9 mouse cellular contexts compared by ENCODE assay signal in genomic region chr11:67112019-67112850, GRCm38 (mm10). TPM values are rescaled to one million over a fixed set of nuclear protein-coding genes. Genes with fewer than 3 reads are reported as not detected.
DNase-seq lines count a peak whose midpoint lies in the region; ATAC-seq lines count a peak whose summit lies in the region.
"Had no signal": no experiment of that assay in that cellular context is flagged by ENCODE, and none has a peak within 500 bp of the region (broad histone marks: within the 10 kb centered on the region; RNA-seq: fewer than 3 reads in every experiment).

No protein-coding gene starts in this region.

- WGBS in hindbrain, embryonic 15.5 days = 26% methylated on average over 11 of the region's 11 CpGs
- WGBS in liver, embryonic 13.5 days (ENCODE audit: insufficient replicate concordance) = 20% methylated on average over 11 of the region's 11 CpGs

- DNase-seq in 3T3-L1 (ENCODE audit: low read depth, low spot score) = peak; percentile 89
- DNase-seq in CD4-positive helper T cell, adult 2 months (ENCODE audit: low read depth, low spot score) = peak; percentile 65
- DNase-seq in adrenal gland, postnatal 4 days (ENCODE audit: low spot score in 2 of 2) = peak; percentile 20 to 22
- DNase-seq in liver, embryonic 13.5 days = peak; percentile 26
- peak; percentile 30 for DNase-seq in retina, adult 2 months (ENCODE audit: low read depth, low spot score)
- peak; percentile 42 to 47 for DNase-seq in urinary bladder, postnatal 36 days (ENCODE audit: low spot score in 2 of 2)

- H3K4me3 ChIP-seq in hindbrain, embryonic 15.5 days = no peak overlapping the region
- H3K4me3 ChIP-seq in liver, embryonic 13.5 days (replicated peaks) = no peak overlapping the region

- no peak overlapping the region for H3K27ac ChIP-seq in hindbrain, embryonic 15.5 days (replicated peaks)
- H3K27ac ChIP-seq in liver, embryonic 13.5 days = no peak overlapping the region

- no peaks in the 10 kb centered on the region for H3K36me3 ChIP-seq in hindbrain, embryonic 15.5 days
- H3K36me3 ChIP-seq in liver, embryonic 13.5 days = no peaks in the 10 kb centered on the region

- no peak overlapping the region for H3K9ac ChIP-seq in hindbrain, embryonic 15.5 days
- H3K9ac ChIP-seq in liver, embryonic 13.5 days = no peak overlapping the region

- H3K4me2 ChIP-seq in hindbrain, embryonic 15.5 days = no peak overlapping the region
- no peak overlapping the region for H3K4me2 ChIP-seq in liver, embryonic 13.5 days

- 0 out of 2 replicates have a peak, but pooled peaks cover 3% of the 10 kb centered on the region for H3K4me1 ChIP-seq in hindbrain, embryonic 15.5 days (replicated peaks)
- no peaks in the 10 kb centered on the region for H3K4me1 ChIP-seq in liver, embryonic 13.5 days (replicated peaks)

- H3K9me3 ChIP-seq in hindbrain, embryonic 15.5 days = no peaks in the 10 kb centered on the region
- no peaks in the 10 kb centered on the region for H3K9me3 ChIP-seq in liver, embryonic 13.5 days (replicated peaks)

- ATAC-seq in erythroid progenitor cell, adult 5-6 weeks (replicated peaks; ENCODE audit: low FRiP score, poor library complexity, severe bottlenecking) = 0 out of 2 replicates have a peak, but pooled peaks have one; percentile 9
- peak; percentile 51; the same call in 1 of the 2 replicates for ATAC-seq in hindbrain, embryonic 15.5 days (ENCODE audit: low FRiP score, low read depth)
- ATAC-seq in liver, embryonic 13.5 days (ENCODE audit: low read depth) = no peak

- no peaks in the 10 kb centered on the region for H3K27me3 ChIP-seq in hindbrain, embryonic 15.5 days
- H3K27me3 ChIP-seq in liver, embryonic 13.5 days = 0 out of 2 replicates have a peak, but pooled peaks cover under 1% of the 10 kb centered on the region

RNA-seq across cellular contexts. Expression of gene Myh3, which starts 34.1 kb away (rescaled TPM):
- total RNA-seq in adrenal gland, postnatal 4 days (2021) = 10 to 100 TPM in 1 of 2 experiments, 1 to 10 TPM in 1; 3.2 to 28.8 TPM
- total RNA-seq in erythroid progenitor cell, adult 5-6 weeks (2015; ENCODE audit: low replicate concordance) = not detected in 2 replicates
- not detected in 2 replicates for total RNA-seq in erythroid progenitor cell, adult 5-6 weeks (2017; ENCODE audit: low replicate concordance)
- 0.39 and 0.59 TPM in 2 replicates for polyA plus RNA-seq in hindbrain, embryonic 15.5 days (2015; fragmentation: Nextera tagmentation; extraction: Ambion mirVana)
- 1.6 and 1.8 TPM in 2 replicates for polyA plus RNA-seq in liver, embryonic 13.5 days (2015; fragmentation: Nextera tagmentation; extraction: Ambion mirVana)

RNA-seq across cellular contexts. Expression of gene Myh2, which starts 58.6 kb away (rescaled TPM):
- 10 to 100 TPM in 1 of 2 experiments, 1 to 10 TPM in 1; 6.4 to 35.1 TPM for total RNA-seq in adrenal gland, postnatal 4 days (2021)
- total RNA-seq in erythroid progenitor cell, adult 5-6 weeks (2015; ENCODE audit: low replicate concordance) = not detected in 2 replicates
- total RNA-seq in erythroid progenitor cell, adult 5-6 weeks (2017; ENCODE audit: low replicate concordance) = not detected in 2 replicates
- polyA plus RNA-seq in hindbrain, embryonic 15.5 days (2015; fragmentation: Nextera tagmentation; extraction: Ambion mirVana) = 0.17 and 0.29 TPM in 2 replicates
- not detected in 2 replicates for polyA plus RNA-seq in liver, embryonic 13.5 days (2015; fragmentation: Nextera tagmentation; extraction: Ambion mirVana)
- polyA plus RNA-seq: liver, embryonic 16.5 days had no signal

RNA-seq across cellular contexts. Expression of gene Sco1, which starts 59.8 kb away (rescaled TPM):
- total RNA-seq in adrenal gland, postnatal 4 days (2021) = 10 to 100 TPM; 20.4 to 20.8 TPM
- total RNA-seq in erythroid progenitor cell, adult 5-6 weeks (2015; ENCODE audit: low replicate concordance) = 2.5 TPM in 1 of 2 replicates, not detected in the other
- total RNA-seq in erythroid progenitor cell, adult 5-6 weeks (2017; ENCODE audit: low replicate concordance) = 2.2 and 2.9 TPM in 2 replicates
- 12.7 and 14.6 TPM in 2 replicates for polyA plus RNA-seq in hindbrain, embryonic 15.5 days (2015; fragmentation: Nextera tagmentation; extraction: Ambion mirVana)
- 8.2 and 10.6 TPM in 2 replicates for polyA plus RNA-seq in liver, embryonic 13.5 days (2015; fragmentation: Nextera tagmentation; extraction: Ambion mirVana)

RNA-seq across cellular contexts. Expression of gene Adprm, which starts 59.8 kb away (rescaled TPM):
- total RNA-seq in adrenal gland, postnatal 4 days (2021) = 10 to 100 TPM; 28.0 to 29.2 TPM
- total RNA-seq in erythroid progenitor cell, adult 5-6 weeks (2015; ENCODE audit: low replicate concordance) = 5.0 and 34.8 TPM in 2 replicates
- 3.2 and 8.5 TPM in 2 replicates for total RNA-seq in erythroid progenitor cell, adult 5-6 weeks (2017; ENCODE audit: low replicate concordance)
- polyA plus RNA-seq in hindbrain, embryonic 15.5 days (2015; fragmentation: Nextera tagmentation; extraction: Ambion mirVana) = 32.6 and 33.7 TPM in 2 replicates
- 10.7 and 14.0 TPM in 2 replicates for polyA plus RNA-seq in liver, embryonic 13.5 days (2015; fragmentation: Nextera tagmentation; extraction: Ambion mirVana)

Comparison
In these comparisons a context has a peak if more than half of its experiments do, and no peak if none do; other contexts are left out.
1. DNase-seq: peak in every context shown above with its lines; median percentile 89 in 3T3-L1; 65 in CD4-positive helper T cell, adult 2 months; 44 in urinary bladder, postnatal 36 days; 30 in retina, adult 2 months; 26 in liver, embryonic 13.5 days; 21 in adrenal gland, postnatal 4 days.
2. RNA of gene Myh3, which starts 34.1 kb away (total RNA-seq): 3.2 to 28.8 TPM in adrenal gland, postnatal 4 days; not detected in erythroid progenitor cell, adult 5-6 weeks; every median in the first group is over 4 times any median in the second.
3. RNA of gene Myh2, which starts 58.6 kb away (total RNA-seq): 6.4 to 35.1 TPM in adrenal gland, postnatal 4 days; not detected in erythroid progenitor cell, adult 5-6 weeks; every median in the first group is over 4 times any median in the second.
4. RNA of gene Sco1, which starts 59.8 kb away (total RNA-seq): 20.4 to 20.8 TPM in adrenal gland, postnatal 4 days; 2.2 to 2.9 TPM in erythroid progenitor cell, adult 5-6 weeks; every median in the first group is over 4 times any median in the second.